Mouse (Mus musculus) hindbrain, embryonic 13.5 days (tissue): ENCODE measurements around the gene Pla2g4c. TPM values are rescaled to one million over a fixed set of nuclear protein-coding genes. Genes with fewer than 3 reads are reported as not detected.
A peak's percentile ranks its signal among the peaks of the same experiment; 100 is the strongest.
"Not testable (repeated sequence)": the region's sequence is repeated elsewhere in the genome, so short reads cannot be mapped to it uniquely, and the experiment has no call there.

Experiments
- ATAC-seq: fragments of 200-750 bp; cut with Nextera tagmentation; 2 replicates; pipeline ENCODE4 v1.8.0; 2017; ENCODE audit warnings: moderate TSS enrichment; ENCODE audit not compliant: low FRiP score
- H3K27ac ChIP-seq: fragments of 300-500 bp; sonication (generic); 2 replicates; pipeline ENCODE4 v1.5.1; 2015; ENCODE audit warnings: inconsistent platforms, mild to moderate bottlenecking, moderate library complexity
- H3K27me3 ChIP-seq: fragments of 300-500 bp; sonication (generic); 2 replicates; pipeline ENCODE4 v1.6.1; 2015; ENCODE audit warnings: mild to moderate bottlenecking, inconsistent platforms
- H3K36me3 ChIP-seq: fragments of 300-500 bp; sonication (generic); 2 replicates; pipeline ENCODE4 v1.6.1; 2015; ENCODE audit warnings: mild to moderate bottlenecking, inconsistent platforms
- H3K4me1 ChIP-seq: fragments of 300-500 bp; sonication (generic); replicated peaks from 2 replicates; pipeline ENCODE4 v1.6.1; 2015; ENCODE audit warnings: inconsistent platforms
- H3K4me2 ChIP-seq: fragments of 300-500 bp; sonication (generic); 2 replicates; pipeline ENCODE4 v1.6.1; 2015; ENCODE audit warnings: inconsistent platforms, mild to moderate bottlenecking, moderate library complexity
- H3K4me3 ChIP-seq: fragments of 300-500 bp; sonication (generic); 2 replicates; pipeline ENCODE4 v1.5.1; 2015; ENCODE audit warnings: mild to moderate bottlenecking, inconsistent platforms
- H3K9ac ChIP-seq: fragments of 300-500 bp; sonication (generic); 2 replicates; pipeline ENCODE4 v1.6.1; 2015; ENCODE audit warnings: mild to moderate bottlenecking, inconsistent platforms
- H3K9me3 ChIP-seq: fragments of 300-500 bp; sonication (generic); 2 replicates; pipeline ENCODE4 v1.6.1; 2016; ENCODE audit warnings: inconsistent platforms
- WGBS: fragments of 180-500 bp; shearing (Covaris S2); methylation state at CpG from one replicate; pipeline ENCODE4 v1.1.7; 2015; 5-methylcytosine and 5-hydroxymethylcytosine counted together
- polyA plus RNA-seq: library from polyadenylated mRNA; unstranded; fragments of >200 nt; fragmentation: Nextera tagmentation; extraction: Ambion mirVana; gene quantifications from 2 replicates; pipeline ENCODE4 v1.2.1, GENCODE M21; 2015

Gene Pla2g4c
- polyA plus RNA-seq, result 0.92 and 1.2 TPM in 2 replicates

- 89% methylated on average over 2 of the region's 2 CpGs for WGBS
- ATAC-seq, result no peak
- no peak within 1 kb of the TSS for H3K9ac ChIP-seq
- no peak within 1 kb of the TSS for H3K4me3 ChIP-seq
- H3K27ac ChIP-seq, result no peak within 1 kb of the TSS
- no peaks in the 10 kb centered on the region for H3K27me3 ChIP-seq
- H3K36me3 ChIP-seq, result no peaks in the 10 kb centered on the region
- H3K4me1 ChIP-seq, result no peaks in the 10 kb centered on the region
- H3K4me2 ChIP-seq, result no peak within 1 kb of the TSS
- H3K9me3 ChIP-seq, result no peaks in the 10 kb centered on the region
Measured at GRCm38 (mm10) chr7:13324316-13324715, at the start of gene Pla2g4c. Pla2g4c (plus strand) TSS chr7:13324655.

DNA sequence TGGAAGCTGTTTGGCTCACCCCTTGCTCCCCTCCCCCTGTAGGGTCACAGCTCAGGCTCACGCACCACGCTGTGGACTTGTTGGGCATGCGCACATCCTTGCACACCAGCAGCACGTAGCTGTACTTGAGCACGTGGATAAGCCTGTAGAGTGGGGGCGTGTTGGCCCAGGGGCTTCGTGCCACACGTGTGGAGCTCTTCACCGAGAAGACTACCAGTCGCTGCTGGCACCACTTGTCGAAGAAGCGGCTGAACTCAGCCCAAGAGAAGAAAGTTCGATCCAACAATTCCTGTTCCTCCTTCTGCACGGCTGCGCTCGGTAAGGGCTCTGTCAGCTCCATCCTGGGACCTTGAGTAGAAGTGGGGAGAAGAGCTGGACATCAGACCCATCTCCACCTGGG, 47.4 kb upstream of the Pla2g4c start, which contains the start of gene Lig1:
TSS of gene Lig1 (plus strand) at position 203 of the 400 bp plus-strand sequence.
- H3K4me2 ChIP-seq, result peak within 1 kb of the TSS; percentile 72
- peak within 1 kb of the TSS; percentile 81 for H3K9ac ChIP-seq
- ATAC-seq, result no peak
- peaks cover 44% of the 10 kb centered on the region for H3K36me3 ChIP-seq
- no peaks in the 10 kb centered on the region for H3K9me3 ChIP-seq
- H3K27me3 ChIP-seq, result no peaks in the 10 kb centered on the region
- H3K4me1 ChIP-seq, result peaks cover 4% of the 10 kb centered on the region
- H3K4me3 ChIP-seq, result peak within 1 kb of the TSS; percentile 54
- peak within 1 kb of the TSS; percentile 93 for H3K27ac ChIP-seq
- 97% methylated on average over 16 of the region's 16 CpGs for WGBS

DNA sequence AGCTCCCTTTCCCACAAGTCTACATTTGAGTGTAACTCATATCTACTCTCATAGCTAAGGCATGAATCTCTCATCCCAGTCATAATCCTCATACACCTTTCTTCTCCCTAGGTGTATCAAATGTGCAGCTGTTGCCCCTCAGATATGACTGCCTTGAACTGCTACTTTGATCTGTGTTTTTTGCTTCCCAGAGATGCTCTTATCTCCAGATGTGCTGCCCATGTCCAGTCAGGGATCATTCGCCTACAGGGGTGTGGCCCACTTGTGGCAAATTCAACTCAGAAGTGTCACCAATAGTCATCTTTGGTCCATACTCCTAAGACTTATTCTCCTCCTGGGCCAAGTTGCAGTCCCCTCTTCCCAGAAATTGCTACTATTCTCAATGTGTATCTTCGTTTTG, 46.6 kb upstream of the Pla2g4c start:
- ATAC-seq, result no peak; the same call in 1 of the 2 replicates
- Histone ChIP-seq H3K4me1 (peaks cover 4% of the 10 kb centered on the region), H3K9ac (peak overlapping the region; percentile 81), H3K4me2 (peak overlapping the region; percentile 72), H3K27ac (peak overlapping the region; percentile 93), H3K9me3 (no peaks in the 10 kb centered on the region), H3K27me3 (no peaks in the 10 kb centered on the region), H3K36me3 (peaks cover 46% of the 10 kb centered on the region), H3K4me3 (peak overlapping the region; percentile 54)
- WGBS, result 31% methylated on average over 2 of the region's 2 CpGs

DNA sequence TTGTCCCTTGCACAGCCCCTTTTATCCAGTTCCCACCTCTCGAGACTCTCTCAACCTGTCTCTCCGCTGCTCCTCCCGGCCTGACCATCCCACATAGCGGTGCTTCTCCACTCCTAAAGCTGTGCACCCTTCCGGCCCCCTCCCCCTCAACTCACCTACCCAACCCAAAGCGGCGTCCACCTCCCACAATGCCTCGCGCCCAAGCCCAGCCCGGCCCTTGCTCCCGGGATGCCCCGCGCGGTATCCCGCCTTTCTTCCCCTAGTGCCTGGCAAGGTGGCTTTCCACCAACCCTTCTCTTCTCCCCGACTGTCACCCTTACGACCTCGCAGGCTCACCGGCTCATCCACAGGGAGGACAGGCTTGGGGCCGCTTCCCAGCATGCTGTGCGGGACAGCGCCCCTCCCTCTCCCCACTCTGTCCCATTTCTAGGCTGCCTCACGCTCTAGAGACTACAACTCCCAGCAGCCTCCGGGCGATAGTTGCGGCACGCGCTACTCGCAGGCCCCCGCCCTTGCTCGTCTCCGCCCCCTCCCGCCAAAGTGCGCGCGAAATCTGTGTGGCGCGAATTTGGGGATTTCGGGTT, 46.1 kb upstream of the Pla2g4c start, which contains the start of gene Zswim9:
TSS of gene Zswim9 (minus strand) at position 414 of the 584 bp plus-strand sequence.
- H3K9ac ChIP-seq, result peak within 1 kb of the TSS; percentile 81
- H3K36me3 ChIP-seq, result peaks cover 47% of the 10 kb centered on the region
- H3K27me3 ChIP-seq, result no peaks in the 10 kb centered on the region
- H3K4me3 ChIP-seq, result peak within 1 kb of the TSS; percentile 54
- H3K27ac ChIP-seq, result peak within 1 kb of the TSS; percentile 93
- H3K4me1 ChIP-seq, result peaks cover 4% of the 10 kb centered on the region
- peak; percentile 98 for ATAC-seq
- WGBS, result under 1% methylated on average over 39 of the region's 39 CpGs
- H3K9me3 ChIP-seq, result no peaks in the 10 kb centered on the region
- peak within 1 kb of the TSS; percentile 72 for H3K4me2 ChIP-seq

DNA sequence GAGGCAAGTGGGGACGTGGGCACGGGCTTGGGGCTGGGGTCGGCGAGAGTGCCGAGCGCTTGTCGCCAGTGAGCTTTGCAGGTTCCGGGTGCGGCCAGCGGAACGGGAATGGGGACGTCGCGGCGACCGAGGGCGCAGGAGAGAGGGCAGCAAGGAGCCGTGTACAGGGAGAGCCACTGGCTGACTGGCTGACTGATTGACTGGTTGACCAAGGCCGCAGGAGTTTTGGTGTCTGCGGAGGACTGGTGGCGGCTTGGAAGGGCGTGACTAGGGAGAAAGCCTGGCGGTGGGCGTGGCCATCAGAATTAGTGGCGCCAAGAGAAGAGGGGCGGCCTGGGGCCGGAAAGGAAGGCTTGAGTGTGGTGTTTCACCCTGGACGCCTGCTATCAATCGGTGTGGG, 45.5 kb upstream of the Pla2g4c start:
- H3K27ac ChIP-seq, result peak overlapping the region; percentile 93; the same call in 1 of the 2 replicates
- WGBS, result 0% methylated on average over 17 of the region's 29 CpGs

DNA sequence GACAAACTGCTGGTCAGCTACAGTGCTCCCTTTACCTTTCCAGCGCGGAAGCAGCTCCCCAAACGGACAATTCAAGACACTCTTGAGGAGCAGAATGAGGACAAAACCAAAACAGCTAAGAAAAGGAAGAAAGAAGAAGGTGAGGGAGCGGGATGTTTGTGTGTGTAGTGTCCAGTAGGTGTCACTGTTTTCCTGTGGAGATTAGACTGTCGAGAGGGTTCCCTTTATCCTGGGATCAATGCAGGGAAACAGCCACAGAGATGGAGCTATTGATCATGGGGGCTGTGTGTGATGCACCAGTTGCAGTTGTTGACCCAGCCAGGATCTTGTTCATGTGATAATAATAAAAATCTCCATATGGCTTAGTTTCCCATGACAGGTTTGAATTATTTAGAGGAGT, 35.8 kb upstream of the Pla2g4c start:
- H3K9me3 ChIP-seq, result no peaks in the 10 kb centered on the region
- H3K4me3 ChIP-seq, result no peak overlapping the region
- no peak overlapping the region for H3K27ac ChIP-seq
- peaks cover 76% of the 10 kb centered on the region for H3K36me3 ChIP-seq
- H3K27me3 ChIP-seq, result no peaks in the 10 kb centered on the region
- no peaks in the 10 kb centered on the region for H3K4me1 ChIP-seq
- ATAC-seq, result peak; percentile 82; the same call in 1 of the 2 replicates
- WGBS, result 59% methylated on average over 5 of the region's 5 CpGs
- H3K9ac ChIP-seq, result no peak overlapping the region
- H3K4me2 ChIP-seq, result no peak overlapping the region

More for the DNA sequence above, 45.5 kb upstream of the Pla2g4c start:
- not testable (repeated sequence) for H3K27me3 ChIP-seq, H3K9me3 ChIP-seq, H3K4me1 ChIP-seq
- peaks cover 41% of the 10 kb centered on the region for H3K36me3 ChIP-seq
- peak overlapping the region; percentile 54 for H3K4me3 ChIP-seq
- peak overlapping the region; percentile 72 for H3K4me2 ChIP-seq
- H3K9ac ChIP-seq, result peak overlapping the region; percentile 81
- ATAC-seq, result peak; percentile 82

DNA sequence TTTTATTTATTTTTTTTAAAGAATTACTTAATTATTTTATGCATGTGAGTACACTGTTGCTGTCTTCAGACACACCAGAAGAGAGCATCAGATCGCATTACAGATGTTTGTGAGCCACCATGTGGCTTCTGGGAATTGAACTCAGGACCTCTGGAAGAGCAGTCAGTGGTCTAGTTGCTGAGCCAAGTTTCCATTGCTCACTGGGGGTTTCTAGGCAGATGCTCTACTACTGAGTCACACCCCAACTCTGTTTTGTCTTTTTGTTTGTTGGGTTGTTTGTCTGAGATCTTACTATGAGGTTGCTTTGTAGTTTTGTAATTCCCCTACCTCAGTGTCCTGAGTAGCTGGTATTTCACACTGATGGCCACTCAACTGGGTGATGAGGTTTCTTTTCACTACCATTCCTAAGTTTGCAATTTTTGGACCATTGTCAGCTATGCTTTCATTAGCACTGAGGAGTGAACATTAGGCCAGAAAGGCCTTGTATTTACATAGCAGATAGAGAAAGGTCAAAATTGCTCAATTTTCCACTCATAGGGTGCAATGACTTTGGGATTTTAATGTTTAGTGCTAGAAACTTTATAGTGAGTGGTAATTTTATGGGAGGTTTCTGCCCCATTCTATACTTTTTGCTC, 34.3 kb upstream of the Pla2g4c start:
- Histone ChIP-seq H3K27me3 (no peaks in the 10 kb centered on the region), H3K4me1 (no peaks in the 10 kb centered on the region), H3K27ac (no peak overlapping the region), H3K4me3 (no peak overlapping the region), H3K9me3 (no peaks in the 10 kb centered on the region), H3K4me2 (no peak overlapping the region), H3K36me3 (peaks cover 83% of the 10 kb centered on the region), H3K9ac (no peak overlapping the region)
- WGBS, result 100% methylated on average over 1 of the region's 1 CpGs
- no peak for ATAC-seq

- H3K4me3 ChIP-seq, result no peak overlapping the region
- ATAC-seq, result no peak
- H3K9ac ChIP-seq, result no peak overlapping the region
- H3K4me2 ChIP-seq, result no peak overlapping the region
- H3K27ac ChIP-seq, result no peak overlapping the region
- no peaks in the 10 kb centered on the region for H3K27me3 ChIP-seq
- H3K36me3 ChIP-seq, result peaks cover 83% of the 10 kb centered on the region
- H3K4me1 ChIP-seq, result no peaks in the 10 kb centered on the region
- H3K9me3 ChIP-seq, result no peaks in the 10 kb centered on the region
- 90% methylated on average over 2 of the region's 2 CpGs for WGBS
Measured at GRCm38 (mm10) chr7:13291370-13291769, 33.1 kb upstream of the Pla2g4c start.

- no peaks in the 10 kb centered on the region for H3K27me3 ChIP-seq
- 91% methylated on average over 11 of the region's 11 CpGs for WGBS
Measured at GRCm38 (mm10) chr7:13293878-13294855, 30.3 kb upstream of the Pla2g4c start.

DNA sequence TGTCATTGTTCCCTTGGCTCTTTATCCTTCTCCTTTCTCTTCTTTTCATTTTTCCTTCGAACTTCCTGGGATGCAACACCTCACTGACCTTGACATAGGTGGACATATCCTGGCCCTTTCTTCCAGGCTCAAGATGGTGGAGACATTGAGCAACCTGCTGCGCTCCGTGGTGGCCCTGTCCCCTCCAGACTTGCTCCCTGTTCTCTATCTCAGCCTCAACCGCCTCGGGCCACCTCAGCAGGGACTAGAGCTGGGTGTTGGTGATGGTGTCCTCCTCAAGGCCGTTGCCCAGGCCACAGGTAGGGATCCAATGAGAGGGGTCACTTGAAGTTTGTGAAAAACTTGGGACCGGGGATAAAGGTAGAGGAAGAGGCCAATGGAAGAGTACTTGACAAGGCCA, 29.2 kb upstream of the Pla2g4c start:
- no peak overlapping the region for H3K27ac ChIP-seq
- no peak overlapping the region for H3K4me3 ChIP-seq
- H3K9ac ChIP-seq, result no peak overlapping the region
- H3K9me3 ChIP-seq, result no peaks in the 10 kb centered on the region
- no peaks in the 10 kb centered on the region for H3K4me1 ChIP-seq
- WGBS, result 95% methylated on average over 7 of the region's 7 CpGs
- H3K4me2 ChIP-seq, result no peak overlapping the region
- no peaks in the 10 kb centered on the region for H3K27me3 ChIP-seq
- ATAC-seq, result no peak
- H3K36me3 ChIP-seq, result peaks cover 94% of the 10 kb centered on the region

More at GRCm38 (mm10) chr7:13293878-13294855, 30.3 kb upstream of the Pla2g4c start:
- H3K27ac ChIP-seq, result no peak overlapping the region
- no peak overlapping the region for H3K4me3 ChIP-seq
- ATAC-seq, result no peak
- H3K4me2 ChIP-seq, result no peak overlapping the region
- H3K36me3 ChIP-seq, result peaks cover 90% of the 10 kb centered on the region
- no peak overlapping the region for H3K9ac ChIP-seq
- no peaks in the 10 kb centered on the region for H3K9me3 ChIP-seq
- H3K4me1 ChIP-seq, result no peaks in the 10 kb centered on the region

DNA sequence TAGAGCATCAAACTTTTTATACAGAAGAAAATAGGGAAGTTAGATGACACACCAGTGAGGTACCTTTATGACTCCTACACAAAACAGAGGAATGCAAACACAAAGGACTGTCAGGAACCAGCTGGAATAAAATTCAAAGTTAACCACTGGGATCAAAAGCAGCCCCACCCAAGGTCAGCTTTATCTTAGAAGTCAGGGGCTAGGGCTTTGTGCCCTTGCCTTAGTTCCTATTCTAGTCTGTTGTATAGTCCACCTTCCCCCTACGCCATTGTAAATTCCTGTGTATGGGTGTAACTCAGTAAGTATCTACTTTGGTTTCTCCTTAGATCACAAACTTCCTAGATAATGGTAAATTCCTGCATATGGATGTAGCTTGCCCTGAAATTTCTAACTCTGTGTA, 26.8 kb upstream of the Pla2g4c start:
- no peaks in the 10 kb centered on the region for H3K4me1 ChIP-seq
- WGBS, result 95% methylated on average over 1 of the region's 1 CpGs

GRCm38 (mm10) chr7:13298821-13299220, 25.6 kb upstream of the Pla2g4c start:
- WGBS, result 93% methylated on average over 5 of the region's 5 CpGs
- no peak for ATAC-seq
- peaks cover 95% of the 10 kb centered on the region for H3K36me3 ChIP-seq
- no peak overlapping the region for H3K4me2 ChIP-seq
- H3K9ac ChIP-seq, result no peak overlapping the region
- no peaks in the 10 kb centered on the region for H3K9me3 ChIP-seq
- no peaks in the 10 kb centered on the region for H3K27me3 ChIP-seq
- no peaks in the 10 kb centered on the region for H3K4me1 ChIP-seq
- no peak overlapping the region for H3K27ac ChIP-seq
- no peak overlapping the region for H3K4me3 ChIP-seq

More for the DNA sequence above, 26.8 kb upstream of the Pla2g4c start:
- no peak overlapping the region for H3K9ac ChIP-seq
- peaks cover 94% of the 10 kb centered on the region for H3K36me3 ChIP-seq
- no peak overlapping the region for H3K4me2 ChIP-seq
- H3K9me3 ChIP-seq, result no peaks in the 10 kb centered on the region
- no peak overlapping the region for H3K27ac ChIP-seq
- H3K27me3 ChIP-seq, result no peaks in the 10 kb centered on the region
- no peak overlapping the region for H3K4me3 ChIP-seq
- no peak for ATAC-seq
